In genomic region chr2:92840009-92840408, GRCm38 (mm10) we compare ENCODE assay signal across 9 mouse cellular contexts.
DNase-seq lines count a peak whose midpoint lies in the region; ATAC-seq and TF ChIP-seq lines count a peak whose summit lies in the region.
"Had no signal": no experiment of that assay in that cellular context is flagged by ENCODE, and none has a peak within 500 bp of the region (broad histone marks: within the 10 kb centered on the region; RNA-seq: fewer than 3 reads in every experiment).

No protein-coding gene starts in this region.

- no peaks in the 10 kb centered on the region for H3K4me1 ChIP-seq in heart, embryonic 11.5 days (ENCODE audit: control insufficient read depth, insufficient read depth, low read length)
- H3K4me1 ChIP-seq in MEL (ENCODE audit: control insufficient read depth in 1 of 2, insufficient read depth in 2 of 2, low read length in 2 of 2): no peaks in the 10 kb centered on the region
- H3K4me1 ChIP-seq: limb, embryonic 12.5 days had no signal

- DNase-seq in heart, adult 11 months: peak; percentile 92
- peak; percentile 51 for DNase-seq in MEL (ENCODE audit: low read depth, low spot score)
- DNase-seq in cerebellum, postnatal 14 days: peak; percentile 63 to 83
- peak; percentile 15 to 23 for DNase-seq in gastrocnemius, postnatal 36 days
- DNase-seq in layer of hippocampus, postnatal 25 days (ENCODE audit: extremely low spot score in 1 of 2, low spot score in 1 of 2): peak; percentile 69 to 87
- peak; percentile 66 for DNase-seq in telencephalon, adult 2 months (ENCODE audit: low read depth, low spot score)

- H3K4me2 ChIP-seq in heart, embryonic 11.5 days: no peak overlapping the region
- H3K4me2 ChIP-seq: limb, embryonic 12.5 days had no signal

- H3K9ac ChIP-seq in heart, embryonic 11.5 days (ENCODE audit: low read depth, low read length): no peak overlapping the region
- no peak overlapping the region for H3K9ac ChIP-seq in MEL (ENCODE audit: control insufficient read depth, low read depth, low read length, poor library complexity, severe bottlenecking)
- H3K9ac ChIP-seq: limb, embryonic 12.5 days had no signal

- peak; percentile 76 for TF ChIP-seq RAD21 in MEL (IDR thresholded peaks at IDR 0.05; ENCODE audit: low read depth, low read length)

- intact Hi-C loops in gastrocnemius, postnatal 36 days (cut with DNase I): no loop called here

- H3K36me3 ChIP-seq in heart, embryonic 11.5 days (ENCODE audit: control insufficient read depth, insufficient read depth, low read length): no peaks in the 10 kb centered on the region
- no peaks in the 10 kb centered on the region for H3K36me3 ChIP-seq in MEL (ENCODE audit: control insufficient read depth in 1 of 2, insufficient read depth in 2 of 2, low read length in 2 of 2)
- H3K36me3 ChIP-seq: limb, embryonic 12.5 days had no signal

- H3K4me3 ChIP-seq in heart, embryonic 11.5 days (ENCODE audit: low read depth, low read length): no peak overlapping the region
- H3K4me3 ChIP-seq in MEL (ENCODE audit: control insufficient read depth in 1 of 2, insufficient read depth in 1 of 2, low read depth in 2 of 2, low read length in 2 of 2): no peak overlapping the region
- H3K4me3 ChIP-seq: limb, embryonic 12.5 days had no signal

- TF ChIP-seq POLR2A in MEL (IDR thresholded peaks at IDR 0.05; ENCODE audit: control insufficient read depth in 1 of 2, insufficient read depth in 1 of 2, low read depth in 1 of 2, low read length in 2 of 2, poor library complexity in 1 of 2): no peak

- ATAC-seq in heart, embryonic 11.5 days (replicated peaks; ENCODE audit: insufficient number of reproducible peaks, low FRiP score, low TSS enrichment): no peak
- peak; percentile 57; the same call in 1 of the 2 replicates for ATAC-seq in megakaryocyte-erythroid progenitor cell, adult 5-6 weeks (replicated peaks; ENCODE audit: low FRiP score, low TSS enrichment, poor library complexity, severe bottlenecking)

- peak; percentile 65 to 87 (median 78) for TF ChIP-seq CTCF in MEL (IDR thresholded peaks at IDR 0.05 in 2 of 3, conservative IDR thresholded peaks at IDR 0.05 in 1 of 3; ENCODE audit: control insufficient read depth in 1 of 3, insufficient read depth in 1 of 3, low read depth in 2 of 3, low read length in 3 of 3, poor library complexity in 1 of 3, severe bottlenecking in 1 of 3)

- H3K27ac ChIP-seq in heart, embryonic 11.5 days (ENCODE audit: low read depth, low read length): no peak overlapping the region
- H3K27ac ChIP-seq in MEL (ENCODE audit: control insufficient read depth, low read depth, low read length): no peak overlapping the region
- H3K27ac ChIP-seq: limb, embryonic 12.5 days had no signal

- TF ChIP-seq EP300 in MEL (IDR thresholded peaks at IDR 0.05; ENCODE audit: low read depth in 1 of 2, low read length in 2 of 2): no peak

- 19% methylated on average over 4 of the region's 4 CpGs for WGBS in heart, embryonic 11.5 days (ENCODE audit: insufficient replicate concordance)

- H3K27me3 ChIP-seq in heart, embryonic 11.5 days (ENCODE audit: control insufficient read depth, insufficient read depth, low read length): peaks cover 3% of the 10 kb centered on the region; the same call in 1 of the 2 replicates
- H3K27me3 ChIP-seq in MEL (ENCODE audit: control insufficient read depth in 1 of 2, insufficient read depth in 2 of 2, low read length in 2 of 2): peaks cover 0 to 9% of the 10 kb centered on the region in 2 experiments; a peak in 2 of 4 replicates

- H3K79me2 ChIP-seq in MEL (ENCODE audit: control insufficient read depth, insufficient read depth, low read length, poor library complexity): no peaks in the 10 kb centered on the region

- no peaks in the 10 kb centered on the region for H3K9me3 ChIP-seq in heart, embryonic 11.5 days (replicated peaks; ENCODE audit: control insufficient read depth, low read length)
- H3K9me3 ChIP-seq in MEL (replicated peaks; ENCODE audit: insufficient read depth, low read length): no peaks in the 10 kb centered on the region
- H3K9me3 ChIP-seq: limb, embryonic 12.5 days had no signal

TF ChIP-seq in MEL, 35 proteins besides CTCF, POLR2A, EP300 and RAD21:
- no peak for TF ChIP-seq CHD2 (IDR thresholded peaks at IDR 0.05; ENCODE audit: low read length)
- TF ChIP-seq SMC3 (IDR thresholded peaks at IDR 0.05; ENCODE audit: low read depth, low read length): peak; percentile 75
- no peak for TF ChIP-seq USF1 (IDR thresholded peaks at IDR 0.05; ENCODE audit: low read depth, low read length)
- no peak for TF ChIP-seq CHD1 (IDR thresholded peaks at IDR 0.05; ENCODE audit: low read depth, low read length)
- TF ChIP-seq RCOR1 (IDR thresholded peaks at IDR 0.05; ENCODE audit: low read depth, low read length): no peak
- no peak for TF ChIP-seq BHLHE40 (IDR thresholded peaks at IDR 0.05; ENCODE audit: borderline replicate concordance, low read depth, low read length)
- peak; percentile 68 for TF ChIP-seq ZC3H11A (IDR thresholded peaks at IDR 0.05; ENCODE audit: low read depth, low read length)
- no peak for TF ChIP-seq MAX (IDR thresholded peaks at IDR 0.05; ENCODE audit: low read length)
- no peak for TF ChIP-seq MXI1 (IDR thresholded peaks at IDR 0.05; ENCODE audit: low read depth, low read length)
- TF ChIP-seq SIN3A (IDR thresholded peaks at IDR 0.05; ENCODE audit: low read length): no peak
- no peak for TF ChIP-seq NELFE (IDR thresholded peaks at IDR 0.05; ENCODE audit: low read depth, low read length)
- TF ChIP-seq GATA1 (IDR thresholded peaks at IDR 0.05; ENCODE audit: low read depth, low read length): no peak
- TF ChIP-seq MYC (IDR thresholded peaks at IDR 0.05; ENCODE audit: low read depth, low read length): no peak
- TF ChIP-seq ZNF384 (IDR thresholded peaks at IDR 0.05; ENCODE audit: low read depth, low read length): no peak
- no peak for TF ChIP-seq TBP (IDR thresholded peaks at IDR 0.05; ENCODE audit: low read depth, low read length)
- no peak for TF ChIP-seq POLR2AphosphoS2 (IDR thresholded peaks at IDR 0.05; ENCODE audit: low read length)

Comparison
In these comparisons a context has a peak if more than half of its experiments do, and no peak if none do; other contexts are left out.
1. DNase-seq: peak in every context shown above with its lines; median percentile 92 in heart, adult 11 months; 78 in layer of hippocampus, postnatal 25 days; 73 in cerebellum, postnatal 14 days; 66 in telencephalon, adult 2 months; 51 in MEL; 19 in gastrocnemius, postnatal 36 days.